Mouse (Mus musculus): Measurements from ENCODE around the gene Wars. TPM values are rescaled to one million over a fixed set of nuclear protein-coding genes. Genes with fewer than 3 reads are reported as not detected.

Wars gene
- polyA plus RNA-seq, 1 experiment from 2014 or later = 70.7 TPM

DNA sequence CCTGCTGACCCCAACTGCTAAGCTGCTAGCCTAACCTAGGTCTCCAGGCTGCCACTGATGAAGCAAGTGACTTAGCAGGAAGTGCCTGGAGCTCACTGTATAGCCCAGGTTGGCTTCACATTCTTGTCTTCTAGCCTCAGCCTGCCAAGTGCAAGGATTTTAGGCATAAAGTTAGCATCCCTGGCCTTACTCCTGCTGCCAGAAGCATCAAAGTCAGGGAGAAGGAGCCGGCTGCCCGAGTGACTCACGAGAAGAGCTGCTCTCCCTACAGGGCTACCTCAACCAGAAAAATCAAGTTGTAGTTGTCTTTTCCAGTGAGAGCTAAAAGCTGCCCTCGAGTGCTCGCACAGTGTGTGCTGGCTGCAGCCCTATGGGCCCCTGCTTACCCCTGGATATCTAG lies 35.5 kb downstream of the Wars start:
- no peak for DNase-seq (ENCODE audit: low spot score)
- TF ChIP-seq EP300 (optimal IDR thresholded peaks at IDR 0.05) (no peak), CTCF (IDR thresholded peaks at IDR 0.05; ENCODE audit: low read depth) (no peak)
- Histone ChIP-seq H3K9me3 (ENCODE audit: control insufficient read depth, low read length) (no peaks in the 10 kb centered on the region), H3K4me3 (ENCODE audit: low read depth, low read length) (no peak overlapping the region), H3K27ac (replicated peaks) (peak overlapping the region; percentile 53), H3K4me2 (replicated peaks; ENCODE audit: low read depth) (no peak overlapping the region), H3K9ac (ENCODE audit: low read length) (no peak overlapping the region), H3K4me1 (replicated peaks; ENCODE audit: control insufficient read depth, insufficient read depth) (no peaks in the 10 kb centered on the region), H3K36me3 (ENCODE audit: control insufficient read depth, insufficient read depth, low read length) (peaks cover 16% of the 10 kb centered on the region), H3K27me3 (ENCODE audit: control insufficient read depth, insufficient read depth, low read length) (no peaks in the 10 kb centered on the region)
- WGBS = 67% methylated on average over 5 of the region's 5 CpGs
- ATAC-seq (ENCODE audit: low FRiP score, low TSS enrichment) = no peak

DNA sequence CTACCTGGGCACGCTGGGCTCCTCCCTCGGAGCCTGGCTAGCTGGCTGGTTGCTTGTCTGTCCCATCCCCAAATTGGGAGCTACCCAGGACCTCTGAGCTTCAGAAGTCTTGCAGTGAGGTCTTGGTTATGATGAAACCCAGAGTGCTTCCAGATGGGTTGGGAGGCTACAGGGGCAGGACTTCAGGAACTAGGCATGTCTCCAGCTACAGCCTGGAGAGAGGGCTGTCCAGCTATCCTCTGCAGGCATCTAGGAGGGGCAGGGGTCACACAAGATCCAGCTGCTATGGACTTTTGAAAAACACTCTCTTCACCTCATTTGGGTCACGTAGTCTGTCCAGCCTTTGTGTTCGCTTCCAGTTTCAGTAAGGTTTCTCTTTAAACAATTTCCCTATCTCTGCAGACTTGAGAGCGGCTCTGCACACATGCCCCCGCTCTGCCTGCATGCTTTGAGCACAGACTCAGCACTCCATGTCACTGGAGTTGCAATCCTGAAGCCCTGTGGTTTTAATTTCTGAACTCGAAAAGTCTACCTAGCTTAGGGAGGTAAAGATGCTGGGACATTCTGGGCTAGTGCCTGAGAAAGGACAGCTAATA lies 36.3 kb downstream of the Wars start:
- TF ChIP-seq EP300 (optimal IDR thresholded peaks at IDR 0.05) (no peak), CTCF (IDR thresholded peaks at IDR 0.05; ENCODE audit: low read depth) (no peak)
- no peaks in the 10 kb centered on the region for H3K27me3 ChIP-seq (ENCODE audit: control insufficient read depth, insufficient read depth, low read length)
- H3K27ac ChIP-seq (replicated peaks) = peak overlapping the region; percentile 53
- peak; percentile 14; the same call in 1 of the 2 replicates for ATAC-seq (ENCODE audit: low FRiP score, low TSS enrichment)
- H3K36me3 ChIP-seq (ENCODE audit: control insufficient read depth, insufficient read depth, low read length) = peaks cover 8% of the 10 kb centered on the region
- 57% methylated on average over 7 of the region's 7 CpGs for WGBS
- H3K4me1 ChIP-seq (replicated peaks; ENCODE audit: control insufficient read depth, insufficient read depth) = no peaks in the 10 kb centered on the region
- H3K9me3 ChIP-seq (ENCODE audit: control insufficient read depth, low read length) = no peaks in the 10 kb centered on the region
- H3K4me2 ChIP-seq (replicated peaks; ENCODE audit: low read depth) = no peak overlapping the region
- no peak overlapping the region for H3K4me3 ChIP-seq (ENCODE audit: low read depth, low read length)
- DNase-seq (ENCODE audit: low spot score) = no peak
- H3K9ac ChIP-seq (ENCODE audit: low read length) = no peak overlapping the region

DNA sequence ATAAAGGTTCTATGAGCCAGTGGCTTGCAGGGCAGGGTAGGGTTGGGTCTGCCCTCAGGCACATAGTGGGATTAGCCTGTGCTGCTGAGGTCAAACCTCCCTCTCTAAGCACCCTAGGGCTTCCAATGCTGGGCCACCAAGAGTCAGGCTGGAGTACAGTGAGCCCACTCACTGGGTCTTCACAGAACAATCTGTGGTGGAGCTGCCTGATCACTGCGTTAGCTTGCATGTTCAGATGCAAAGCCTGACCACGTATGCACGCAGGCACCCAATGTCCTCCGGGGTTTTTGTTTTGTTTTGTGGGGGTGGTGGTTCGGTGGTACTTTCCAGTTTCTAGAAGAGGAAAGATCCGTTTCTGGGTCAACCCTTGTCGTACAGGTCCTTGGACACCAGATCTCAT lies 36.9 kb downstream of the Wars start:
- H3K4me3 ChIP-seq (ENCODE audit: low read depth, low read length) = no peak overlapping the region
- TF ChIP-seq CTCF (IDR thresholded peaks at IDR 0.05; ENCODE audit: low read depth) (no peak), EP300 (optimal IDR thresholded peaks at IDR 0.05) (no peak)
- WGBS = 74% methylated on average over 7 of the region's 7 CpGs
- no peaks in the 10 kb centered on the region for H3K27me3 ChIP-seq (ENCODE audit: control insufficient read depth, insufficient read depth, low read length)
- H3K9ac ChIP-seq (ENCODE audit: low read length) = no peak overlapping the region
- ATAC-seq (ENCODE audit: low FRiP score, low TSS enrichment) (no peak), DNase-seq (ENCODE audit: low spot score) (no peak)
- peaks cover 3% of the 10 kb centered on the region; the same call in 1 of the 2 replicates for H3K36me3 ChIP-seq (ENCODE audit: control insufficient read depth, insufficient read depth, low read length)
- H3K4me1 ChIP-seq (replicated peaks; ENCODE audit: control insufficient read depth, insufficient read depth) = no peaks in the 10 kb centered on the region
- H3K4me2 ChIP-seq (replicated peaks; ENCODE audit: low read depth) = no peak overlapping the region
- H3K9me3 ChIP-seq (ENCODE audit: control insufficient read depth, low read length) = no peaks in the 10 kb centered on the region
- peak overlapping the region; percentile 24; the same call in 1 of the 2 replicates for H3K27ac ChIP-seq (replicated peaks)

- H3K27ac ChIP-seq (replicated peaks) = no peak overlapping the region
- no peak overlapping the region for H3K4me2 ChIP-seq (replicated peaks; ENCODE audit: low read depth)
- no peaks in the 10 kb centered on the region for H3K9me3 ChIP-seq (ENCODE audit: control insufficient read depth, low read length)
- 0 out of 2 replicates have a peak, but pooled peaks cover 2% of the 10 kb centered on the region for H3K36me3 ChIP-seq (ENCODE audit: control insufficient read depth, insufficient read depth, low read length)
- no peaks in the 10 kb centered on the region for H3K4me1 ChIP-seq (replicated peaks; ENCODE audit: control insufficient read depth, insufficient read depth)
- ATAC-seq (ENCODE audit: low FRiP score, low TSS enrichment) (no peak), DNase-seq (ENCODE audit: low spot score) (no peak)
- H3K9ac ChIP-seq (ENCODE audit: low read length) = no peak overlapping the region
- H3K27me3 ChIP-seq (ENCODE audit: control insufficient read depth, insufficient read depth, low read length) = no peaks in the 10 kb centered on the region
- 74% methylated on average over 8 of the region's 8 CpGs for WGBS
- TF ChIP-seq CTCF (IDR thresholded peaks at IDR 0.05; ENCODE audit: low read depth) (no peak), EP300 (optimal IDR thresholded peaks at IDR 0.05) (no peak)
- no peak overlapping the region for H3K4me3 ChIP-seq (ENCODE audit: low read depth, low read length)
Measured at GRCm38 (mm10) chr12:108856186-108856585, 37.8 kb downstream of the Wars start.

DNA sequence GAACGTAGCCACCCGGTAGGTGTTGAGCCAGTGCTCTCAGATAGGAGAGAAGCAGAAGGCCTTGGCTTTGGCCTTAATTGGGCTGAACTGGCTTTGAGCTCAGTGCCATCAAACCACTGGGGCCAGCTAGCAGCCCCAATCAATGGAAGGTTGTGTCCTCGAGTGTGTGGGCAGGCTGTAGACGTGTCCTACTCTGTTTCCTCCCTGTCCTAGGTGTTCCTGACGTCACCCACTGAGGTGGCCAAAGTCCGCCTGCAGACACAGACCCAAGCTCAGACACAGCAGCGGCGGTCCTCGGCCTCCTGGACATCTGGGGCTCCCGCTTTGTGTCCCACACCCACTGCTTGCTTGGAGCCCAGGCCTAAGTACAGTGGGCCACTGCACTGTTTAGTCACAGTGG lies 38.9 kb downstream of the Wars start:
- ATAC-seq (ENCODE audit: low FRiP score, low TSS enrichment) (peak; percentile 43), DNase-seq (ENCODE audit: low spot score) (peak; percentile 48)
- Histone ChIP-seq H3K9ac (ENCODE audit: low read length) (no peak overlapping the region), H3K4me1 (replicated peaks; ENCODE audit: control insufficient read depth, insufficient read depth) (no peaks in the 10 kb centered on the region), H3K4me2 (replicated peaks; ENCODE audit: low read depth) (no peak overlapping the region), H3K27me3 (ENCODE audit: control insufficient read depth, insufficient read depth, low read length) (no peaks in the 10 kb centered on the region), H3K27ac (replicated peaks) (no peak overlapping the region), H3K9me3 (ENCODE audit: control insufficient read depth, low read length) (no peaks in the 10 kb centered on the region), H3K36me3 (ENCODE audit: control insufficient read depth, insufficient read depth, low read length) (no peaks in the 10 kb centered on the region), H3K4me3 (ENCODE audit: low read depth, low read length) (no peak overlapping the region)
- TF ChIP-seq CTCF (IDR thresholded peaks at IDR 0.05; ENCODE audit: low read depth) (no peak), EP300 (optimal IDR thresholded peaks at IDR 0.05) (no peak)
- 82% methylated on average over 10 of the region's 10 CpGs for WGBS

DNA sequence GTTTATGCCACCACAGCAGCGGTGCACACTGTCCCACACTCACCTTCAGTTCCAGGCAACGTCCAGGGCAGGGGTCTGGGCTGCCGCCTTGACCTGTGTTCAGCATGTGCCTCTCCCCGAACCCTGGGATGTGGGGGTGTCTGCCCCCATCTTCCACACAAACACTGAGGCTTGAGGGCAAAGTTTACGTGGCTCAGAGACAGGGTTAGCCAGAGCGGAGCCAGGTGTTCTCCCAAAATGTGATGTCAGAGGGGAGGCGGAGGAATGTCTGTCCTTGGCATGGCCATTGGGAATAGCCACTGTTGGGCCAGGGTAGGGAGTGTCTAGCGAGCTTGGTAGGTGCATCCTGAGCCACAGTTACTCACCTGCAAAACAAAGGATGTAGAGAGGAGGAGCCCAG lies 41.2 kb downstream of the Wars start:
- Histone ChIP-seq H3K36me3 (ENCODE audit: control insufficient read depth, insufficient read depth, low read length) (no peaks in the 10 kb centered on the region), H3K4me3 (ENCODE audit: low read depth, low read length) (no peak overlapping the region), H3K9ac (ENCODE audit: low read length) (no peak overlapping the region), H3K27me3 (ENCODE audit: control insufficient read depth, insufficient read depth, low read length) (no peaks in the 10 kb centered on the region), H3K27ac (replicated peaks) (no peak overlapping the region), H3K9me3 (ENCODE audit: control insufficient read depth, low read length) (no peaks in the 10 kb centered on the region), H3K4me2 (replicated peaks; ENCODE audit: low read depth) (no peak overlapping the region), H3K4me1 (replicated peaks; ENCODE audit: control insufficient read depth, insufficient read depth) (no peaks in the 10 kb centered on the region)
- ATAC-seq (ENCODE audit: low FRiP score, low TSS enrichment) (no peak), DNase-seq (ENCODE audit: low spot score) (no peak)
- 89% methylated on average over 8 of the region's 8 CpGs for WGBS
- TF ChIP-seq CTCF (IDR thresholded peaks at IDR 0.05; ENCODE audit: low read depth) = no peak
- no peak for TF ChIP-seq EP300 (optimal IDR thresholded peaks at IDR 0.05)
